Mouse (Mus musculus) forebrain, postnatal 0 days (tissue): ENCODE measurements around the gene Itpkc. TPM values are rescaled to one million over a fixed set of nuclear protein-coding genes. Genes with fewer than 3 reads are reported as not detected.

Source experiments
- ATAC-seq: fragments of 200-750 bp; cut with Nextera tagmentation; 2 replicates; pipeline ENCODE4 v1.8.0; 2017; ENCODE audit warnings: mild to moderate bottlenecking, moderate library complexity
- DNase-seq: peaks from one replicate; pipeline ENCODE4 v3.0.0-alpha.2; 2015
- H3K27ac ChIP-seq: fragments of 300-500 bp; sonication (generic); 2 replicates; pipeline ENCODE4 v1.5.1; 2014; ENCODE audit warnings: low read depth, mild to moderate bottlenecking, antibody characterized with exemption, low read length, moderate library complexity, mixed read lengths
- H3K27me3 ChIP-seq: fragments of 300-500 bp; sonication (generic); 2 replicates; pipeline ENCODE4 v1.6.1; 2014; ENCODE audit warnings: mild to moderate bottlenecking, low read length, mixed read lengths; ENCODE audit not compliant: insufficient read depth
- H3K36me3 ChIP-seq: fragments of 300-500 bp; sonication (generic); 2 replicates; pipeline ENCODE4 v1.6.1; 2014; ENCODE audit warnings: mild to moderate bottlenecking, moderate library complexity; ENCODE audit not compliant: insufficient read depth
- H3K4me1 ChIP-seq: fragments of 300-500 bp; sonication (generic); 2 replicates; pipeline ENCODE4 v1.6.1; 2014; ENCODE audit warnings: antibody characterized with exemption; ENCODE audit not compliant: insufficient read depth
- H3K4me2 ChIP-seq: fragments of 300-500 bp; sonication (generic); 2 replicates; pipeline ENCODE4 v1.6.1; 2014; ENCODE audit warnings: low read depth, mild to moderate bottlenecking, moderate library complexity
- H3K4me3 ChIP-seq: fragments of 300-500 bp; sonication (generic); 2 replicates; pipeline ENCODE4 v1.5.1; 2014; ENCODE audit warnings: low read depth, low read length, mixed read lengths
- H3K9ac ChIP-seq: fragments of 300-500 bp; sonication (generic); 2 replicates; pipeline ENCODE4 v1.6.1; 2014; ENCODE audit warnings: mild to moderate bottlenecking
- H3K9me3 ChIP-seq: fragments of 300-500 bp; sonication (generic); 2 replicates; pipeline ENCODE4 v1.6.1; 2016; ENCODE audit warnings: low read length
- CTCF ChIP-seq: sonication (generic); IDR thresholded peaks from 2 replicates; pipeline ENCODE4 v1.5.1; 2016; ENCODE audit warnings: antibody characterized with exemption, control low read depth, low read depth
- WGBS: fragments of 180-500 bp; shearing (Covaris S2); extraction: QIAGEN DNeasy Blood & Tissue Kit; methylation state at CpG from one replicate; pipeline ENCODE4 v1.1.7; 2014; 5-methylcytosine and 5-hydroxymethylcytosine counted together
- polyA plus RNA-seq: library from polyadenylated mRNA; unstranded; fragments of >200 nt; fragmentation: Nextera tagmentation; extraction: Ambion mirVana; gene quantifications from 2 replicates; pipeline ENCODE4 v1.2.1, GENCODE M21; 2015
- total RNA-seq: library from RNA; depleted of rRNA; stranded (reverse); fragments of >200 nt; gene quantifications from 2 replicates; pipeline ENCODE4 v1.2.3, GENCODE M21; 2014

Itpkc gene
- total and polyA plus RNA-seq, 2 experiments from 2014 or later = 4.4 to 13.6 TPM

DNA sequence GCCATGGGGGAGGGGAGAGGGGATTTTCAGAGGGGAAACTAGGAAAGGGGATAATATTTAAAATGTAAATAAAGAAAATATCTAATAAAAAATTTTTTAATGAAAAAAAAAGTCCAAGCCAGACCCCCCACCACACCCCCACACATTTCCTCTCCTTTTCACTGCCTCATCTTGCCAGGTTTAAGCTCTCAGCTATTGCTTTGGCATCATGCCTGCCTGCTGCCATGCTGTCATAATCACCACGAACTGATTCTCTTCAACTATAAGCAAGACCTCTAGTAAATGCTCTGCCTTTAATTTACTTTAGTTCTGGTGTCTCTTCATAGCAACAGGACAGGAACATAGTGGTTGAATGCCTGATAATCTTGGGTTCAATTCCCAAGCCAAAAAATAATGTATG lies 46.0 kb downstream of the Itpkc start:
- H3K4me1 ChIP-seq = peaks cover 4% of the 10 kb centered on the region; the same call in 1 of the 2 replicates
- no peak overlapping the region for H3K4me3 ChIP-seq
- no peak overlapping the region for H3K27ac ChIP-seq
- H3K4me2 ChIP-seq = no peak overlapping the region
- ATAC-seq (no peak), DNase-seq (no peak)
- H3K27me3 ChIP-seq = no peaks in the 10 kb centered on the region
- TF ChIP-seq CTCF = no peak
- H3K9ac ChIP-seq = no peak overlapping the region
- H3K36me3 ChIP-seq = peaks cover 31% of the 10 kb centered on the region
- WGBS = 51% methylated on average over 1 of the region's 1 CpGs
- no peaks in the 10 kb centered on the region for H3K9me3 ChIP-seq

- Histone ChIP-seq H3K27me3 (no peaks in the 10 kb centered on the region), H3K4me3 (no peak within 1 kb of the TSS), H3K27ac (no peak within 1 kb of the TSS), H3K4me2 (no peak within 1 kb of the TSS), H3K36me3 (peaks cover 20% of the 10 kb centered on the region), H3K9ac (no peak within 1 kb of the TSS), H3K4me1 (peaks cover 4% of the 10 kb centered on the region; the same call in 1 of the 2 replicates), H3K9me3 (no peaks in the 10 kb centered on the region)
- WGBS = 69% methylated on average over 14 of the region's 14 CpGs
- ATAC-seq (no peak), DNase-seq (no peak)
- TF ChIP-seq CTCF = no peak
Measured at GRCm38 (mm10) chr7:27180837-27181695, 47.4 kb downstream of the Itpkc start, which contains the start of the genes Gm21983 and Mia. TSS of gene Gm21983 (minus strand) at chr7:27181086. TSS of gene Mia (minus strand) at chr7:27181157.

DNA sequence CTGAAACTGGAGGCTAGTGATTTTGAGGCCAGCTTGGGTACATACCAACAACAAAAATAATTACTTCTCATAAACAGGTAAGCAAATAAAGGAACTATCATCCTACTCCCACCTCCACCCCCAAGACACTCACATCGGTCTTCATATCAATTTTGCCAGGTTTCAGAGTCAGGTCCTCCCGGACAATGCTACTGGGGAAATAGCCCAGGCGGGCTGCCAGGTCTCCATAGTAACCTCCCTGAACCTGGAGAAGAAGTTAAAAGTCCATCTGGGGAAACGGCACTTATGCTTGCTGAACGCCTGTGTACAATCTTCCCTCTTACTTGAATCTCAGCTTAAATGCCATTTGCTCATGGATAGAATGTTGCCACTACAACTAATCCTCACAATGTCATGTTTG lies 48.4 kb downstream of the Itpkc start:
- no peak overlapping the region for H3K4me3 ChIP-seq
- H3K4me2 ChIP-seq = no peak overlapping the region
- no peak for ATAC-seq
- H3K27ac ChIP-seq = no peak overlapping the region
- no peak overlapping the region for H3K9ac ChIP-seq
- DNase-seq = no peak
- H3K4me1 ChIP-seq = peaks cover 4% of the 10 kb centered on the region; the same call in 1 of the 2 replicates
- H3K27me3 ChIP-seq = no peaks in the 10 kb centered on the region
- WGBS = 45% methylated on average over 5 of the region's 5 CpGs
- no peaks in the 10 kb centered on the region for H3K9me3 ChIP-seq
- no peak for TF ChIP-seq CTCF
- peaks cover 10% of the 10 kb centered on the region for H3K36me3 ChIP-seq

DNA sequence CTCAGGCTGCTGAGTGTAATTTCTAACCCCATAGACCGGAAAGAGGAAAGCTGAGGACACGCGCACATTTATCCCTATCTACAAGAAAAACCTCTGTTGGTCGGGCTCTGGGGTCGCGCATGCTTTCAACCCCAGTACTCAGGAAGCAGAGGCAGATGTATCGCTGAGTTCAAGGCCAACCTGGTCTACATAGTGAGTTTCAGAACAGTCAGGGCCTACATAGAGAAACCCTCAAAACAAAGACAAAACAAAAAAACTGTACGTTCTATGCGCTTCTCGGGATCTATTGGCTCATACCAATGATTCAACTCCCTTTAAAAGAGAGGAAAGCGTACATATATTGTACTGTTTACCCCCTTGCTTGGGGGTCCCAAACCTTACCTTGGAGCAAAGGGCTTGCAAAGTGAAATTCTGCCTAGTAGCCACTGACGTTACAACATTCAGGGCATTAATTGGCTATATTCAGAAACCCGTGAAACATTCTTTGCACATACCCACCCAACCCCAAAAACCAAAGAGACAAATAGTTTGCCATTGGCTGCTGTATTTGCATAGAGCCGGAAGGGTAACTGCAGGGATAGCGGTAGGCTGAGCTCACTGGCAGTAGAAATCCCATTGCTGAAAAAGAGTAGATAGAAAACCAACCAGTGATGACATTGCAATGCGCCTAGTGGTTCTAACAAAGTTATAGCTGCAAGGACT lies 49.1 kb downstream of the Itpkc start:
- Histone ChIP-seq H3K36me3 (peaks cover 10% of the 10 kb centered on the region), H3K4me2 (peak overlapping the region; percentile 59), H3K4me1 (peaks cover 4% of the 10 kb centered on the region; the same call in 1 of the 2 replicates), H3K9me3 (no peaks in the 10 kb centered on the region), H3K27me3 (no peaks in the 10 kb centered on the region), H3K4me3 (peak overlapping the region; percentile 78), H3K27ac (peak overlapping the region; percentile 90), H3K9ac (peak overlapping the region; percentile 51)
- ATAC-seq (no peak), DNase-seq (no peak)
- 41% methylated on average over 16 of the region's 16 CpGs for WGBS
- no peak for TF ChIP-seq CTCF

- Histone ChIP-seq H3K4me1 (peaks cover 4% of the 10 kb centered on the region; the same call in 1 of the 2 replicates), H3K27ac (peak within 1 kb of the TSS; percentile 90), H3K27me3 (no peaks in the 10 kb centered on the region), H3K4me3 (peak within 1 kb of the TSS; percentile 78), H3K36me3 (peaks cover 15% of the 10 kb centered on the region), H3K9me3 (no peaks in the 10 kb centered on the region), H3K9ac (peak within 1 kb of the TSS; percentile 66), H3K4me2 (peak within 1 kb of the TSS; percentile 59)
- DNase-seq (peak; percentile 99), ATAC-seq (peak; percentile 98)
- peak; percentile 82 for TF ChIP-seq CTCF
- WGBS = 1% methylated on average over 53 of the region's 53 CpGs
Measured at GRCm38 (mm10) chr7:27178324-27179216, 49.9 kb downstream of the Itpkc start, which contains the start of gene Rab4b. TSS of gene Rab4b (minus strand) at chr7:27178896.

- H3K4me1 ChIP-seq = peaks cover 4% of the 10 kb centered on the region; the same call in 1 of the 2 replicates
- no peak for ATAC-seq
- 19% methylated on average over 4 of the region's 4 CpGs for WGBS
- peak overlapping the region; percentile 66 for H3K9ac ChIP-seq
- H3K4me3 ChIP-seq = peak overlapping the region; percentile 78
- no peaks in the 10 kb centered on the region for H3K9me3 ChIP-seq
- no peak for TF ChIP-seq CTCF
- no peak for DNase-seq
- H3K36me3 ChIP-seq = peaks cover 21% of the 10 kb centered on the region
- peak overlapping the region; percentile 90 for H3K27ac ChIP-seq
- H3K4me2 ChIP-seq = peak overlapping the region; percentile 59
- H3K27me3 ChIP-seq = no peaks in the 10 kb centered on the region
Measured at GRCm38 (mm10) chr7:27177942-27178323, 50.5 kb downstream of the Itpkc start.
